Mouse (Mus musculus) MEL (cell line): ENCODE results near the gene Dgkz. TPM values are rescaled to one million over a fixed set of nuclear protein-coding genes. Genes with fewer than 3 reads are reported as not detected.

ENCODE experiments used
- DNase-seq: peaks from one replicate; pipeline ENCODE4 v3.0.0; 2011; ENCODE audit warnings: low read depth, low spot score
- H3K27ac ChIP-seq: 2 replicates; pipeline ENCODE4 v1.5.1; 2012; ENCODE audit warnings: low read depth, mild to moderate bottlenecking, control low read depth, low read length, moderate library complexity; ENCODE audit not compliant: control insufficient read depth
- H3K27me3 ChIP-seq, 2 experiments: fragments of 150-350 bp in 1 of 2; sonication (generic) in 1 of 2; 2 replicates each; pipeline ENCODE4 v1.6.1; 2012; ENCODE audit warnings: low read length in 2 of 2, mild to moderate bottlenecking in 2 of 2, improper control_type of control experiment in 1 of 2, moderate library complexity in 1 of 2; ENCODE audit not compliant: insufficient read depth in 2 of 2, control insufficient read depth in 1 of 2
- H3K36me3 ChIP-seq, 2 experiments: 2 replicates each; pipeline ENCODE4 v1.6.1; 2012 to 2014; ENCODE audit warnings: low read length in 2 of 2, improper control_type of control experiment in 1 of 2, inconsistent platforms in 1 of 2, mild to moderate bottlenecking in 1 of 2; ENCODE audit not compliant: insufficient read depth in 2 of 2, control insufficient read depth in 1 of 2
- H3K4me1 ChIP-seq, 2 experiments: fragments of 150-350 bp in 1 of 2; sonication (generic) in 1 of 2; 2 replicates each; pipeline ENCODE4 v1.6.1; 2012; ENCODE audit warnings: low read length in 2 of 2, improper control_type of control experiment in 1 of 2, mild to moderate bottlenecking in 1 of 2; ENCODE audit not compliant: insufficient read depth in 2 of 2, control insufficient read depth in 1 of 2
- H3K4me3 ChIP-seq, 2 experiments: fragments of 150-350 bp in 1 of 2; sonication (generic) in 1 of 2; 2 replicates each; pipeline ENCODE4 v1.5.1; 2012; ENCODE audit warnings: low read depth in 2 of 2, low read length in 2 of 2, mild to moderate bottlenecking in 2 of 2, moderate library complexity in 2 of 2, control low read depth in 1 of 2, improper control_type of control experiment in 1 of 2; ENCODE audit not compliant: control insufficient read depth in 1 of 2, insufficient read depth in 1 of 2
- H3K79me2 ChIP-seq: 2 replicates; pipeline ENCODE4 v1.6.1; 2012; ENCODE audit warnings: mild to moderate bottlenecking, low read length, moderate library complexity; ENCODE audit not compliant: control insufficient read depth, poor library complexity, insufficient read depth
- H3K9ac ChIP-seq: 2 replicates; pipeline ENCODE4 v1.6.1; 2012; ENCODE audit warnings: low read depth, mild to moderate bottlenecking, control low read depth, low read length, moderate library complexity; ENCODE audit not compliant: control insufficient read depth, poor library complexity, severe bottlenecking
- H3K9me3 ChIP-seq: fragments of 150-350 bp; sonication (generic); replicated peaks from 2 replicates; pipeline ENCODE4 v1.6.1; 2012; ENCODE audit warnings: mild to moderate bottlenecking, low read length, improper control_type of control experiment, moderate library complexity; ENCODE audit not compliant: insufficient read depth
- BHLHE40 ChIP-seq: IDR thresholded peaks from 2 replicates; pipeline ENCODE4 v1.6.1; 2012; ENCODE audit warnings: low read depth, mild to moderate bottlenecking, inconsistent platforms, low read length, improper control_type of control experiment, borderline replicate concordance
- CHD1 ChIP-seq: IDR thresholded peaks from 2 replicates; pipeline ENCODE4 v1.6.1; 2012; ENCODE audit warnings: low read depth, mild to moderate bottlenecking, inconsistent platforms, low read length, improper control_type of control experiment
- CHD2 ChIP-seq: IDR thresholded peaks from 2 replicates; pipeline ENCODE4 v1.6.1; 2011; ENCODE audit warnings: low read length, improper control_type of control experiment
- CTCF ChIP-seq, 3 experiments: IDR thresholded peaks in 2 of 3; conservative IDR thresholded peaks in 1 of 3; 2 replicates each; pipeline ENCODE4 v1.5.1; 2011 to 2012; ENCODE audit warnings: low read length in 3 of 3, low read depth in 2 of 3, mild to moderate bottlenecking in 2 of 3, improper control_type of control experiment in 1 of 3, inconsistent platforms in 1 of 3, mixed read lengths in 1 of 3, moderate library complexity in 1 of 3; ENCODE audit not compliant: control insufficient read depth in 1 of 3, insufficient read depth in 1 of 3, poor library complexity in 1 of 3, severe bottlenecking in 1 of 3
- E2F4 ChIP-seq: IDR thresholded peaks from 2 replicates; pipeline ENCODE4 v1.6.1; 2011; ENCODE audit warnings: low read depth, low read length, improper control_type of control experiment, borderline replicate concordance
- ELF1 ChIP-seq: IDR thresholded peaks from 2 replicates; pipeline ENCODE4 v1.6.1; 2014; ENCODE audit warnings: low read depth, mild to moderate bottlenecking, inconsistent platforms, low read length, improper control_type of control experiment, moderate library complexity
- EP300 ChIP-seq, 2 experiments: IDR thresholded peaks; 2 replicates each; pipeline ENCODE4 v1.6.1; 2011; ENCODE audit warnings: improper control_type of control experiment in 2 of 2, low read length in 2 of 2, low read depth in 1 of 2, mild to moderate bottlenecking in 1 of 2
- GABPA ChIP-seq: IDR thresholded peaks from 2 replicates; pipeline ENCODE4 v1.6.1; 2012; ENCODE audit warnings: low read depth, mild to moderate bottlenecking, inconsistent platforms, low read length, improper control_type of control experiment, moderate library complexity
- GATA1 ChIP-seq: IDR thresholded peaks from 2 replicates; pipeline ENCODE4 v1.6.1; 2011; ENCODE audit warnings: low read depth, low read length, improper control_type of control experiment
- HCFC1 ChIP-seq: IDR thresholded peaks from 2 replicates; pipeline ENCODE4 v1.6.1; 2012; ENCODE audit warnings: low read depth, mild to moderate bottlenecking, inconsistent platforms, low read length, improper control_type of control experiment, moderate library complexity
- JUND ChIP-seq: IDR thresholded peaks from 2 replicates; pipeline ENCODE4 v1.6.1; 2011; ENCODE audit warnings: low read depth, mild to moderate bottlenecking, improper control_type of control experiment, low read length
- KAT2A ChIP-seq: conservative IDR thresholded peaks from 2 replicates; pipeline ENCODE4 v1.6.1; 2012; ENCODE audit warnings: low read depth, low read length, improper control_type of control experiment, inconsistent platforms
- MAFK ChIP-seq: IDR thresholded peaks from 2 replicates; pipeline ENCODE4 v1.6.1; 2011; ENCODE audit warnings: low read depth, mild to moderate bottlenecking, low read length, improper control_type of control experiment, borderline replicate concordance
- MAX ChIP-seq: IDR thresholded peaks from 2 replicates; pipeline ENCODE4 v1.6.1; 2011; ENCODE audit warnings: low read length, improper control_type of control experiment
- MAZ ChIP-seq: IDR thresholded peaks from 2 replicates; pipeline ENCODE4 v1.6.1; 2012; ENCODE audit warnings: low read depth, mild to moderate bottlenecking, inconsistent platforms, low read length, improper control_type of control experiment
- MEF2A ChIP-seq: IDR thresholded peaks from 2 replicates; pipeline ENCODE4 v1.6.1; 2014; ENCODE audit warnings: low read depth, mild to moderate bottlenecking, inconsistent platforms, low read length, improper control_type of control experiment; ENCODE audit not compliant: poor library complexity, insufficient replicate concordance, severe bottlenecking; ENCODE audit errors: extremely low read depth
- MXI1 ChIP-seq: IDR thresholded peaks from 2 replicates; pipeline ENCODE4 v1.6.1; 2011; ENCODE audit warnings: mild to moderate bottlenecking, low read depth, low read length, improper control_type of control experiment
- MYB ChIP-seq: IDR thresholded peaks from 2 replicates; pipeline ENCODE4 v1.6.1; 2011; ENCODE audit warnings: mild to moderate bottlenecking, low read depth, low read length, improper control_type of control experiment
- MYC ChIP-seq: IDR thresholded peaks from 2 replicates; pipeline ENCODE4 v1.6.1; 2011; ENCODE audit warnings: low read depth, mild to moderate bottlenecking, low read length, improper control_type of control experiment, moderate library complexity
- NELFE ChIP-seq: IDR thresholded peaks from 2 replicates; pipeline ENCODE4 v1.6.1; 2011; ENCODE audit warnings: low read depth, low read length, improper control_type of control experiment
- NRF1 ChIP-seq: IDR thresholded peaks from 2 replicates; pipeline ENCODE4 v1.6.1; 2014; ENCODE audit warnings: low read depth, mild to moderate bottlenecking, inconsistent platforms, low read length, improper control_type of control experiment, moderate library complexity; ENCODE audit not compliant: poor library complexity, insufficient read depth, severe bottlenecking
- POLR2AphosphoS2 ChIP-seq: IDR thresholded peaks from 2 replicates; pipeline ENCODE4 v1.6.1; 2011; ENCODE audit warnings: low read length, improper control_type of control experiment
- POLR2AphosphoS5 ChIP-seq: IDR thresholded peaks from 2 replicates; pipeline ENCODE4 v1.6.1; 2012; ENCODE audit warnings: low read depth, borderline replicate concordance, mild to moderate bottlenecking, inconsistent platforms, low read length, moderate library complexity, mixed read lengths
- RAD21 ChIP-seq: IDR thresholded peaks from 2 replicates; pipeline ENCODE4 v1.6.1; 2011; ENCODE audit warnings: mild to moderate bottlenecking, low read depth, low read length, improper control_type of control experiment
- RCOR1 ChIP-seq: IDR thresholded peaks from 2 replicates; pipeline ENCODE4 v1.6.1; 2012; ENCODE audit warnings: low read depth, mild to moderate bottlenecking, inconsistent platforms, low read length, improper control_type of control experiment
- SIN3A ChIP-seq: IDR thresholded peaks from 2 replicates; pipeline ENCODE4 v1.6.1; 2012; ENCODE audit warnings: low read length, improper control_type of control experiment, inconsistent platforms
- SMC3 ChIP-seq: IDR thresholded peaks from 2 replicates; pipeline ENCODE4 v1.6.1; 2011; ENCODE audit warnings: low read depth, low read length, improper control_type of control experiment
- TAL1 ChIP-seq: IDR thresholded peaks from 2 replicates; pipeline ENCODE4 v1.6.1; 2012; ENCODE audit warnings: mild to moderate bottlenecking, inconsistent platforms, low read length, moderate library complexity, mixed read lengths
- TBP ChIP-seq: IDR thresholded peaks from 2 replicates; pipeline ENCODE4 v1.8.0; 2011; ENCODE audit warnings: low read depth, low read length, improper control_type of control experiment
- TCF12 ChIP-seq: IDR thresholded peaks from 2 replicates; pipeline ENCODE4 v1.6.1; 2014; ENCODE audit warnings: low read depth, mild to moderate bottlenecking, inconsistent platforms, low read length, improper control_type of control experiment, moderate library complexity
- UBTF ChIP-seq: IDR thresholded peaks from 2 replicates; pipeline ENCODE4 v1.6.1; 2012; ENCODE audit warnings: low read depth, mild to moderate bottlenecking, inconsistent platforms, low read length, improper control_type of control experiment, moderate library complexity, borderline replicate concordance; ENCODE audit not compliant: insufficient read depth
- USF1 ChIP-seq: IDR thresholded peaks from 2 replicates; pipeline ENCODE4 v1.6.1; 2014; ENCODE audit warnings: low read depth, mild to moderate bottlenecking, inconsistent platforms, low read length, improper control_type of control experiment, moderate library complexity
- ZC3H11A ChIP-seq: IDR thresholded peaks from 2 replicates; pipeline ENCODE4 v1.6.1; 2012; ENCODE audit warnings: low read depth, mild to moderate bottlenecking, inconsistent platforms, low read length, improper control_type of control experiment
- ZKSCAN1 ChIP-seq: IDR thresholded peaks from 2 replicates; pipeline ENCODE4 v1.6.1; 2012; ENCODE audit warnings: low read depth, mild to moderate bottlenecking, inconsistent platforms, low read length, improper control_type of control experiment, moderate library complexity
- ZMIZ1 ChIP-seq: IDR thresholded peaks from 2 replicates; pipeline ENCODE4 v1.6.1; 2012; ENCODE audit warnings: low read depth, mild to moderate bottlenecking, inconsistent platforms, low read length, improper control_type of control experiment, moderate library complexity
- ZNF384 ChIP-seq: IDR thresholded peaks from 2 replicates; pipeline ENCODE4 v1.6.1; 2012; ENCODE audit warnings: low read depth, mild to moderate bottlenecking, inconsistent platforms, low read length, improper control_type of control experiment
- polyA plus RNA-seq, 2 experiments: library from polyadenylated mRNA; stranded (reverse) in 1 of 2; unstranded in 1 of 2; fragments of >175 nt in 1 of 2; fragments of >200 nt in 1 of 2; gene quantifications; 2 replicates each; pipeline versions ENCODE4 v1.2.1 to v1.2.4; 2012; ENCODE audit warnings: low replicate concordance in 2 of 2, low read depth in 1 of 2; ENCODE audit not compliant: insufficient read length in 2 of 2, insufficient read depth in 1 of 2, missing spikeins in 1 of 2
- total RNA-seq: library from RNA; depleted of rRNA; stranded (reverse); fragments of 300-350 nt; gene quantifications from 2 replicates; pipeline ENCODE4 v1.2.3, GENCODE M21; 2012

Gene Dgkz
- total and polyA plus RNA-seq, 3 experiments, result 65.6 to 165 TPM; not detected in 1

DNA sequence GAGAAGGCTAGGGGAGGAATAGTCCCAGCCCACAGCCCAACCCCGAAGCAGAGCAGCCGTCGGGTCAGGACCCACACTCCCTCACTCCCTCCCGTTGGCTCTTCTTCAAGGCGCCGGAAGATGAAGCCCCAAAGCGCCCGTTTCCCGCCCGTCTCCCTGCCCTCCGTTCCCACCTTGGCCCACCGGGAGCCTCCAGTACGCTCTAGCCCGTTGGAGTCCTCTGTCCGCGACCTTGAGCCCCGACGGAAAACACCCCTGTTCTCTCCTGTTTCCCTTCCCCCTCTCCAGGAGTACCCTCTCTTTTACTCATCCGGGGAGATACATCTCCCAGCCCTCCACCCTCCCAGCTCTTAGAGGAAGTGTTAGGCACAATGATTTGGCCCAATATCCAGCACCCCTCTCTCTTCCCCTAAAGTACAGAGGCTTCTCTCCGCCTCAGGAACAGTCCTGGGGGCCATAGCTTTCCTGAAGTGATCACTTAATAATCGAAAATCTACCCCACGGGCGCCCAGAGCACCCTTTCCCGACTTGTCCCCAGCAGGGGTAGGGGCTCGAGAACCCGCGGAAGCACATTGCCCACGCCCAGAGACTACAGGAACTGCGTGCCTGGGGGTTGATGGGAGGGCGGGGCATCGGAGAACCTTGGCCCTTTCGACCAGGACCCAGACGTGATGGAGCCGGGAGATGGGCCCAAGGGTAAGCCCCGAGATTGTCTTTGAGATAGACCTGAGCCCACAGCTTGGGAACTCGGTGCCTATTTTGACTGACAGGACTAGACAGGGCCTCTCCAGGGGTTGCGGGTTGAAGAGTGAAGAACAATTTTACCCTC, 52.9 kb downstream of the Dgkz start:
- Histone ChIP-seq H3K9ac (peak overlapping the region; percentile 85), H3K4me3 (peak overlapping the region; percentile 70 to 75), H3K36me3 (peaks cover 0 to 5% of the 10 kb centered on the region in 2 experiments; a peak in 2 of 4 replicates), H3K79me2 (peaks cover 34% of the 10 kb centered on the region), H3K4me1 (peaks cover 3 to 21% of the 10 kb centered on the region in 2 experiments), H3K27me3 (no peaks in the 10 kb centered on the region), H3K27ac (peak overlapping the region; percentile 84), H3K9me3 (no peaks in the 10 kb centered on the region)
- peak; percentile 89 for DNase-seq
- peak; percentile 38; the same call in 1 of the 2 replicates for TF ChIP-seq TCF12
- no peak for TF ChIP-seq GATA1
- no peak for TF ChIP-seq TAL1
- TF ChIP-seq GABPA, result no peak
- TF ChIP-seq RCOR1, result no peak
- no peak for TF ChIP-seq BHLHE40
- 0 out of 2 replicates have a peak, but pooled peaks have one; percentile 71 for TF ChIP-seq ZMIZ1
- TF ChIP-seq MYB, result no peak
- TF ChIP-seq SMC3, result no peak
- TF ChIP-seq EP300 (IDR thresholded peaks at IDR 0.05; ENCODE audit: low read depth in 1 of 2, low read length in 2 of 2), result no peak
- TF ChIP-seq CHD2, result no peak
- TF ChIP-seq KAT2A, result peak; percentile 46; the same call in 1 of the 2 replicates
- TF ChIP-seq MAZ, result peak; percentile 75
- TF ChIP-seq MYC, result peak; percentile 36; the same call in 1 of the 2 replicates
- TF ChIP-seq POLR2AphosphoS5, result no peak
- no peak for TF ChIP-seq MEF2A
- TF ChIP-seq MAFK, result no peak
- peak; percentile 86 for TF ChIP-seq SIN3A
- no peak for TF ChIP-seq CTCF (IDR thresholded peaks at IDR 0.05 in 2 of 3, conservative IDR thresholded peaks at IDR 0.05 in 1 of 3; ENCODE audit: control insufficient read depth in 1 of 3, insufficient read depth in 1 of 3, low read depth in 2 of 3, low read length in 3 of 3, poor library complexity in 1 of 3, severe bottlenecking in 1 of 3)
- peak; percentile 29; the same call in 1 of the 2 replicates for TF ChIP-seq TBP
- TF ChIP-seq ZC3H11A, result no peak
- TF ChIP-seq ZNF384, result no peak
- no peak for TF ChIP-seq E2F4
- peak; percentile 51 for TF ChIP-seq MXI1
- no peak; the same call in 1 of the 2 replicates for TF ChIP-seq CHD1
- TF ChIP-seq HCFC1, result peak; percentile 63
- no peak; the same call in 1 of the 2 replicates for TF ChIP-seq MAX
- TF ChIP-seq ELF1, result peak; percentile 55
- TF ChIP-seq POLR2AphosphoS2, result peak; percentile 65; the same call in 1 of the 2 replicates
- no peak for TF ChIP-seq JUND
- no peak for TF ChIP-seq USF1
- no peak for TF ChIP-seq ZKSCAN1
- TF ChIP-seq NELFE, result peak; percentile 76
- no peak for TF ChIP-seq UBTF
- no peak for TF ChIP-seq NRF1
- no peak for TF ChIP-seq RAD21
